Mouse (Mus musculus) megakaryocyte-erythroid progenitor cell, adult 5-6 weeks (primary cell): ENCODE results near the gene Fosl1. TPM values are rescaled to one million over a fixed set of nuclear protein-coding genes. Genes with fewer than 3 reads are reported as not detected.
A peak's percentile ranks its signal among the peaks of the same experiment; 100 is the strongest.

ENCODE experiments used
- ATAC-seq: replicated peaks from 2 replicates; pipeline ENCODE4 v1.8.0; 2016; ENCODE audit warnings: mild to moderate bottlenecking, inconsistent platforms; ENCODE audit not compliant: severe bottlenecking, poor library complexity, low FRiP score, low TSS enrichment
- total RNA-seq, 2 experiments: library from RNA; stranded (forward) in 1 of 2; stranded (reverse) in 1 of 2; fragments of 200-1000, 215-1000 nt in 1 of 2; fragments of >200 nt in 1 of 2; fragmentation: Nextera tagmentation in 1 of 2; gene quantifications; 2 replicates each; pipeline ENCODE4 v1.2.3; 2014 to 2017

Fosl1 gene
- total RNA-seq, 2 experiments from 2014 or later = 0.66 to 1.9 TPM

DNA sequence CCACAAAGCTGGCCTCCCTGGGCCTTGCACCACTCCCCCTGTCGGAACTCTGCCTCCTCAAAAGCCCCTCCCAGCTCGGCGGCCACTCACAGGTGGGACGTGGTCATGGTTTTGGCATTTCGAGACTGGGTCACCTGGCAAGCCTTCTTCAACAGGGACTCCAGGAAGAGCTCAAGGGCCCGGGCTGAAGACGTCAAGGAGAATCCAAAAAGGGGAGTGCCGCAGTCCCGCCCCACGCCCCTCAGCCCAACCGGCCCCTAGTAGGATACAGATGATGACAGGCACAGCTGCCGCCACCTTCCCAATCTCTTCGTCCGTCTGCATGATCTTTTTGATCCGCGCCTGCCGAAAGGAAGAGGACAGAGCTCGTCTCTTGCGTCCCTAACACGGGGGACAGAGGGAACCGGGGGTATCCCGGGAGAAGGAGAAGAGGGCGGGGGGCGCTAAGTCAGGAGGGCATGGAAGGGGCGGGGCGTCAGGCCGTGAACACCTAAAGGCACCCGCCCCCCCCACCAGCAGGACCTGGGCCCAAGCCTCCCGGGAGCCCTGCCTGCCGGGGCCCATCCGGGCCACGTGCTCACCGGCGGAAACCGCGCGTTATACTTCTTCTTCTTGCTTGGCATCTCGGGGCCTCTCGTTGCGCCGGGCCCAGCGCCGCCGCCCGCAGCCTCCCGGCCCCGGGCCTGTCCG lies 23.1 kb upstream of the Fosl1 start:
- peak; percentile 38; the same call in 1 of the 2 replicates for ATAC-seq

DNA sequence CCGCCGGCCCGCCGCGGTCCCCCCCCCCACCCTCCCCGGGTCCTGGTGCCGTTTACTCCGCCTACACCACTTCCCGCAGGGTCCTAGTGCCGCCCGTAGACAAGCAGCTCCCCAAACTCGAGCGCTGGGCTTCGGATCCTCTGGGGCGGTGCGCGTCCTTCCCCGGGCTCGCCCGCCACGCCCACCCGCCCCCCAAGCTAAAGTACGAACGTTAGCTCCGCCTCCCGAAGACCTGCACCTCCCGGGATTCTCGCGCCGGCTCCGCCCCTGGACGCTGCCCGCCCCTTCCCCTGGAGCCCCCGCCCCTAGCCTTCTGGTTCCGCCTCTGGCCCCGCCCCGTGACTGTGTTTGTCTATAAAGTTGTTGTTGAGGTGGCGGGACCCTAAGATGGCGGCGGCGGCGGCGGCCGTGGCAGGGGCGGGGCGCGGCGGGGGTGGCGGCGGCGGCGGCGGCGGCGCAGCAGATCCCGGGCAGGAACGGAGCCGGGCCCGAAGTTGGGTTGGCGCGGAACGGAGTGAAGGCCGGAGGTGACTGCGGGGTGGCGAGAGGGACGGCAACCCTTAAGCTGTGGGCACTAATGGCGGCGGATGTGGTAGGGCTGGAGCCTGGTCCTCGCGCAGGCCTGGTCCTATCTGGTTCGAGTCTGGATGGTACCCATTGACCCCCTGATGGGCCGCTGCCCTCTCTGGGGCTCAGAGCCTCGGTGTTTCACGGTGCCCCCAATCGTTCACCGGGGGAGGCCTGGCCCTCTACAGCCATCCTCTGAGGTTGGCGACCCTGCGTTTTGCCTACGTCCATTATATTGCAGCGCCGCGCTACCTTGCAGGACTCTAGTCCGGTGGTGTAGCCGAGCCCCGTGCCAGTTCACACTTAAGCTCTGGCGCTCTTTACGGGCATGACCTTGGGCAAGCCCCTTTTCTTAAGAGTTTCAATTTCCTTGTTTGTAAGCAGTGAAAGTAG lies 22.3 kb upstream of the Fosl1 start, which contains the start of the genes Drap1 and AI837181:
Gene Drap1, minus strand, starts transcription at position 198 of the 960 bp plus-strand sequence.
Gene AI837181, plus strand, starts transcription at position 363 of the 960 bp plus-strand sequence.
- peak; percentile 57 for ATAC-seq

DNA sequence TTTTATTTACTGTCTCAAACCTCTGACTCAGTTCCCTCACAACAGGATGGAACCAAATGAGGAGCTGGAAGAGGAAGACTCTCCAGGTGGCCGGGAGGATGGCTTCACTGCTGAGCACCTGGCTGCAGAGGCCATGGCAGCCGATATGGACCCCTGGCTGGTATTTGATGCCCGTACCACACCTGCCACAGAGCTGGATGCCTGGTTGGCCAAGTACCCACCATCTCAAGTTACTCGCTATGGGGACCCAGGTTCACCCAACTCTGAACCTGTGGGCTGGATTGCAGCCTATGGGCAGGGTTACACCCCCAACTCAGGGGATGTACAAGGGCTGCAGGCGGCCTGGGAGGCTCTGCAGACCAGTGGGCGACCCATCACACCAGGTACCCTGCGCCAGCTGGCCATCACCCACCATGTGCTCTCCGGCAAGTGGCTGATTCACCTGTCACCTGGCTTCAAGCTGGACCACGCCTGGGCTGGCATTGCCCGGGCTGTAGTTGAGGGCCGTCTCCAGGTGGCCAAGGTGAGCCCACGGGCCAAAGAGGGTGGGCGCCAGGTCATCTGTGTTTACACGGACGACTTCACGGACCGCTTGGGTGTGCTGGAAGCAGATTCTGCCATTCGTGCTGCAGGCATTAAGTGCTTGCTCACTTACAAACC lies 21.3 kb upstream of the Fosl1 start:
- no peak for ATAC-seq

GRCm38 (mm10) chr19:5426640-5427290 lies 20.6 kb upstream of the Fosl1 start:
- no peak for ATAC-seq

DNA sequence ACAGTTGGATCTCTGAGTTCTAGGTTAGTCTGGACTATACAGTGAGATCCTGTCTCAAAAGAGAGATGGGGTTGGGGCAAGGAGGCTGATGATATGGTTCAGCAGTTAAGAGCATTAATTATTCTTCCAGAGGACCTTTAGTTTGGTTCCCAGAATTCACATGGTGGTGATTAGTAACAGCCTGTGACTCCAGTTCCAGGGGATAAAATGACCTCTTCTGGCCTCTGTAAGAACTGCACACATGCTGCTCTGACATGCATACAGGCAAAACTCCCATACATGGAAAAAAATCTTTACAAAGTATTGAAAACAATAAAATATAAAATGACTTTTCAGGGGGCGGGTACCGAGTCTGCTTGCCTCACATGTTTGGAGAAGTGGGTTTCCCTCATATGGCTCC lies 19.3 kb upstream of the Fosl1 start:
- no peak for ATAC-seq

DNA sequence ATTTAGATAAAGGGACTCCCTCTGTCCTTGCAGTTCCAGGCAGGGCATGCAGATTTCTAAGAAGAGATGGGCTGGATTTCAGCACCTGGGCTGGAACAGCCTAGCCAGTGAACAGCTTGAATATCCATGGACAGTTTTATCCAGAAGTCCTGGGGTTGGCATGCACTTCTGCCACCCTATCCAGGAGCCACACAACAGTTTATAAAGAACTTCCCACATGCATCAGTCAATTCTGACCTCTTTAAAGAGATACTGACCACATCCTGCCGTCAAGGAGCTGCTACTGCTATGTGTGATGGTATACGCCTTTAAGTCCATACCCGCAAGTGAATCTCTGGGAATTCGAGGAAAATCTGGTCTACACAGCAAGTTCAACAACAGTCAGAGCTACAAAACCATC lies 18.1 kb upstream of the Fosl1 start:
- no peak for ATAC-seq

- no peak for ATAC-seq
Measured at GRCm38 (mm10) chr19:5429806-5430205, 17.5 kb upstream of the Fosl1 start.

- peak; percentile 21; the same call in 1 of the 2 replicates for ATAC-seq
Measured at GRCm38 (mm10) chr19:5430408-5430807, 16.9 kb upstream of the Fosl1 start.

- ATAC-seq = no peak
Measured at GRCm38 (mm10) chr19:5431911-5432464, 15.4 kb upstream of the Fosl1 start.

DNA sequence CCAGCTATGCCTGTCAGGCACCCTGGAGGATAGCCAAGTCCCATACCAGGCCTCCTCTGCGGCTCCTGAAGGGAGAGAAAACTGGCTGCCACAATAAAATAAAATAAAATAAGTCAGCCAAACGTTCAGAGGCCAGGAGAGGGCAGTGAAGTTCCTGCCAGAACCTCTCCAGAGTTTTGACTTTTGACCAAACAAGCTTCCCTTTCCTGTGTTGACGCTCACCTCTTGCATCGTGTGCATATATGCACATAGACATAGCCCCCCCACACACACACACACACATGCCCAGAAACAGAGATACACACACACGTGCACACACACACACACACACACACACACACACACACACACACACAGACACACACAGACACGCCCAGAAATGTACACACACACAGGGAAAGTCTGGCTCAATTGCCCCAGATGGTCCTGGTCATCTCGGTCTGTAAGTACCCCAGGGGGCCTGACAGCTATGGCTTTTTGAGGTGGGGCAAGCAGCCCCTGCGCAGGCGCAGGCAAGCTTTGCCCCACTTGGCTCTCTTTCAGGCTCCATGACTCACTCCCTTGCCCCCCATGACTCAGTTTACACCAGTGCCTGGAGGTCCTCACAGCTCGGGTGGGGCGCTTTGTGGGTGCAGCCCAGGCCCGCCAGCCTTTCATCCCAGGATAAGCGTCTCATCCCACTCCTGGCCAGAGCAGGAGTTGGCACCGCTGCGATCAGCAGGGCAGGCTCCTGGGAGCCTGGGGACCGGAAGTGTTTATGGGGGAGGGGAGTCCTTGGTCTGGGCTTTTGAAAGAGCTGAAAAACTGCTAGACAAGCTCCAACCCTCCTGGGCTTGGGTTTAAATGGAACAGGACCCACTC lies 14.1 kb upstream of the Fosl1 start:
- ATAC-seq = peak; percentile 24; the same call in 1 of the 2 replicates

DNA sequence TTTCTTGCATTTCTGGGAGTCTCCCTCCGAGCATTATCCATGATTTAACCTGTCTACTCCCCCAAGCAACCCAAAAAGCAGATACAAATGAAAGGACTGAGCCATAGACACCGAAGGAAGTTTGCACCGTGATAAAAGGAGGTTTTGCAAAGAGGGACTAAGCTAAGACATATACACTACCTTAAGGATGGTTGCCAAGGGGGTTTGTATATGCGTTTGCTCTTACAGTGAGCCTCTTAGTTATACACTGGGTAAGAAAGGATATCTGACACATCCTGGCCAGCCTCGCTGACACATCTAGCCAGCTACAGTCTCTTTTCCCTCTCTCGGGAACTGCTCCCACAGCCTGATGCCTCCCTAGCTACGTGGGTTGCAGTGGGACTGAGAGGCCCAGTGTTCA lies 13.4 kb upstream of the Fosl1 start:
- ATAC-seq = no peak

GRCm38 (mm10) chr19:5444371-5444908 lies 2.9 kb upstream of the Fosl1 start:
- no peak for ATAC-seq

- no peak for ATAC-seq
Measured at GRCm38 (mm10) chr19:5444954-5445353, 2.4 kb upstream of the Fosl1 start.

DNA sequence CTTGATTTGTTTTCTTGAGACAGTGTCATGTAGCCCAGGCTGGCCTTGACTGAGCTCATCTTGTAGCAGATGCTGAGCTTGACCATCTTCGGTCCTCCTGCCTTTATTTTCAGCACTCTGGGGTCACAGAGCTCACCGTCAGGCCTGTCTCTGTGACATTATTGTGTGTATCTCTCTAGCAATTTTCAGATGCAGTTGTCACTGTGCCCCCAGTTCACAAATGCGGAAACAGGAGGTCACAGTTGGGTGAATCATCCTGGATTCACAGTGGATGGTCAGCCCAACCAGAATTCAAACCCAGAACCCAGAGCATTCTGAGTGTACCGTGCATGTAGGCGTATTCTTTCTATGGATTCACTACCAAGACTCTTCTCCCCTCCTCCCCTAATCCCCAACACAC lies 1.6 kb upstream of the Fosl1 start:
- ATAC-seq = no peak

GRCm38 (mm10) chr19:5448354-5449150 lies 1.2 kb downstream of the Fosl1 start:
- peak; percentile 49 for ATAC-seq

GRCm38 (mm10) chr19:5449673-5450072 lies 2.3 kb downstream of the Fosl1 start:
- ATAC-seq = no peak

DNA sequence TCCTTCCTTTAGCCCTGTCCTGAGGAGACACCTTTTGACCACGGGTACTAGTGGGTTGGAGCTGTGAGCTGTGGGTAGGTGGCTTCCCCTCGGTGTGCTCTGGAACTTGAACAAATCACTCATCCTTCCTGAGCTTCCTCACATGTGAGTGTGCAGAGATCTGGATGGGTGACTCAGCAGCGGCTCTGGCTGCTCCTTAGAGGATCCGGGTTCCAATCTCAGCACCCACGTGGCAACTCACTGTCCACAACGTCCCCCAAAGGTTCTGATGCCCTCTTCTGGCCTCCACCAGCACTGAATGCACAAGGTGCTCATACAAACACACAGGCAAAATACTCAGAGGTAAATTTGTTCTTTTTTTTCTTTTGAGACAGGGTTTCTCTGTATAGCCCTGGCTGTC lies 4.4 kb downstream of the Fosl1 start:
- ATAC-seq = no peak
